Mouse (Mus musculus) intestine, embryonic 14.5 days (tissue): ENCODE results near the gene Vps50. TPM values are rescaled to one million over a fixed set of nuclear protein-coding genes. Genes with fewer than 3 reads are reported as not detected.

ENCODE experiments used
- ATAC-seq: fragments of 200-750 bp; cut with Nextera tagmentation; replicated peaks from 2 replicates; pipeline ENCODE4 v1.8.0; 2017; ENCODE audit warnings: low read depth, moderate number of reproducible peaks, moderate TSS enrichment, moderate library complexity; ENCODE audit not compliant: low FRiP score, low TSS enrichment
- DNase-seq: peaks from one replicate; pipeline ENCODE4 v3.0.0-alpha.2; 2018; ENCODE audit warnings: low spot score
- H3K27ac ChIP-seq: fragments of 300-500 bp; sonication (generic); 2 replicates; pipeline ENCODE4 v1.5.1; 2014; ENCODE audit warnings: low read depth, mild to moderate bottlenecking, control low read depth
- H3K27me3 ChIP-seq: fragments of 300-500 bp; sonication (generic); replicated peaks from 2 replicates; pipeline ENCODE4 v1.6.1; 2014; ENCODE audit warnings: low read length, control low read depth; ENCODE audit not compliant: control insufficient read depth, insufficient read depth
- H3K36me3 ChIP-seq: fragments of 300-500 bp; sonication (generic); 2 replicates; pipeline ENCODE4 v1.6.1; 2014; ENCODE audit warnings: low read length, control low read depth; ENCODE audit not compliant: control insufficient read depth, insufficient read depth
- H3K4me1 ChIP-seq: fragments of 300-500 bp; sonication (generic); replicated peaks from 2 replicates; pipeline ENCODE4 v1.6.1; 2014; ENCODE audit warnings: low read length, control low read depth, mixed read lengths; ENCODE audit not compliant: control insufficient read depth, insufficient read depth
- H3K4me2 ChIP-seq: fragments of 300-500 bp; sonication (generic); 2 replicates; pipeline ENCODE4 v1.6.1; 2014; ENCODE audit warnings: low read length
- H3K4me3 ChIP-seq: fragments of 300-500 bp; sonication (generic); 2 replicates; pipeline ENCODE4 v1.5.1; 2014; ENCODE audit warnings: low read depth, low read length, control low read depth, mixed read lengths
- H3K9ac ChIP-seq: fragments of 300-500 bp; sonication (generic); 2 replicates; pipeline ENCODE4 v1.6.1; 2014; ENCODE audit warnings: mild to moderate bottlenecking, low read length
- H3K9me3 ChIP-seq: fragments of 300-500 bp; sonication (generic); 2 replicates; pipeline ENCODE4 v1.6.1; 2016; ENCODE audit warnings: low read length, control low read depth; ENCODE audit not compliant: control insufficient read depth
- WGBS: fragments of 180-500 bp; shearing (Covaris S2); extraction: QIAGEN DNeasy Blood & Tissue Kit; methylation state at CpG from one replicate; pipeline ENCODE4 v1.1.7; 2014; 5-methylcytosine and 5-hydroxymethylcytosine counted together
- polyA plus RNA-seq: library from polyadenylated mRNA; unstranded; fragments of >200 nt; fragmentation: Nextera tagmentation; extraction: Ambion mirVana; gene quantifications from 2 replicates; pipeline ENCODE4 v1.2.1, GENCODE M21; 2014

Gene Vps50
- polyA plus RNA-seq, 1 experiment from 2014 or later: 32.8 TPM

GRCm38 (mm10) chr6:3565667-3566066 is 67.5 kb downstream of the Vps50 start:
- 85% methylated on average over 1 of the region's 1 CpGs for WGBS
- H3K36me3 ChIP-seq: no peaks in the 10 kb centered on the region; the same call in 1 of the 2 replicates
- H3K27me3 ChIP-seq: no peaks in the 10 kb centered on the region
- no peak overlapping the region for H3K9ac ChIP-seq
- no peaks in the 10 kb centered on the region for H3K4me1 ChIP-seq
- H3K27ac ChIP-seq: no peak overlapping the region
- DNase-seq: no peak
- no peak overlapping the region for H3K4me2 ChIP-seq
- no peak for ATAC-seq
- no peak overlapping the region for H3K4me3 ChIP-seq
- no peaks in the 10 kb centered on the region for H3K9me3 ChIP-seq

GRCm38 (mm10) chr6:3567071-3567610 is 69.0 kb downstream of the Vps50 start:
- ATAC-seq: no peak
- H3K27me3 ChIP-seq: no peaks in the 10 kb centered on the region
- H3K36me3 ChIP-seq: peaks cover 12% of the 10 kb centered on the region
- no peak overlapping the region for H3K4me2 ChIP-seq
- no peak for DNase-seq
- no peak overlapping the region for H3K27ac ChIP-seq
- 95% methylated on average over 7 of the region's 7 CpGs for WGBS
- H3K9ac ChIP-seq: no peak overlapping the region
- no peaks in the 10 kb centered on the region for H3K4me1 ChIP-seq
- no peak overlapping the region for H3K4me3 ChIP-seq
- no peaks in the 10 kb centered on the region for H3K9me3 ChIP-seq

- Histone ChIP-seq H3K4me3 (no peak overlapping the region), H3K4me2 (no peak overlapping the region), H3K9ac (no peak overlapping the region), H3K27ac (no peak overlapping the region), H3K36me3 (peaks cover 17% of the 10 kb centered on the region), H3K27me3 (no peaks in the 10 kb centered on the region), H3K9me3 (no peaks in the 10 kb centered on the region), H3K4me1 (no peaks in the 10 kb centered on the region)
- 78% methylated on average over 2 of the region's 2 CpGs for WGBS
- DNase-seq: no peak
- ATAC-seq: no peak
Measured at GRCm38 (mm10) chr6:3572221-3572815, 74.1 kb downstream of the Vps50 start.

GRCm38 (mm10) chr6:3573787-3574186 is 75.6 kb downstream of the Vps50 start:
- Histone ChIP-seq H3K27me3 (no peaks in the 10 kb centered on the region), H3K36me3 (peaks cover 17% of the 10 kb centered on the region), H3K9me3 (no peaks in the 10 kb centered on the region), H3K27ac (no peak overlapping the region), H3K4me1 (no peaks in the 10 kb centered on the region), H3K9ac (no peak overlapping the region), H3K4me3 (no peak overlapping the region), H3K4me2 (no peak overlapping the region)
- no peak for DNase-seq
- WGBS: 95% methylated on average over 8 of the region's 8 CpGs
- ATAC-seq: no peak

GRCm38 (mm10) chr6:3585402-3585801 is 87.2 kb downstream of the Vps50 start:
- no peak overlapping the region for H3K4me2 ChIP-seq
- 85% methylated on average over 1 of the region's 1 CpGs for WGBS
- no peak for ATAC-seq

GRCm38 (mm10) chr6:3590289-3590904 is 92.2 kb downstream of the Vps50 start:
- no peaks in the 10 kb centered on the region for H3K27me3 ChIP-seq
- no peak overlapping the region for H3K4me3 ChIP-seq
- no peaks in the 10 kb centered on the region for H3K4me1 ChIP-seq
- no peaks in the 10 kb centered on the region for H3K9me3 ChIP-seq
- H3K4me2 ChIP-seq: no peak overlapping the region
- peaks cover 16% of the 10 kb centered on the region for H3K36me3 ChIP-seq
- DNase-seq (no peak), ATAC-seq (no peak)
- no peak overlapping the region for H3K27ac ChIP-seq
- WGBS: 78% methylated on average over 3 of the region's 3 CpGs
- H3K9ac ChIP-seq: no peak overlapping the region

More at GRCm38 (mm10) chr6:3585402-3585801, 87.2 kb downstream of the Vps50 start:
- DNase-seq: no peak
- Histone ChIP-seq H3K27me3 (no peaks in the 10 kb centered on the region), H3K36me3 (peaks cover 9% of the 10 kb centered on the region; the same call in 1 of the 2 replicates), H3K9me3 (no peaks in the 10 kb centered on the region), H3K4me3 (no peak overlapping the region), H3K4me1 (no peaks in the 10 kb centered on the region), H3K27ac (no peak overlapping the region), H3K9ac (no peak overlapping the region)

GRCm38 (mm10) chr6:3594246-3594645 is 96.1 kb downstream of the Vps50 start:
- Histone ChIP-seq H3K9me3 (no peaks in the 10 kb centered on the region), H3K9ac (no peak overlapping the region), H3K4me2 (no peak overlapping the region), H3K36me3 (peaks cover 10% of the 10 kb centered on the region), H3K4me1 (no peaks in the 10 kb centered on the region), H3K27me3 (no peaks in the 10 kb centered on the region), H3K4me3 (no peak overlapping the region), H3K27ac (no peak overlapping the region)
- DNase-seq: no peak
- 81% methylated on average over 1 of the region's 1 CpGs for WGBS
- no peak for ATAC-seq

- ATAC-seq (no peak), DNase-seq (no peak)
- Histone ChIP-seq H3K36me3 (no peaks in the 10 kb centered on the region), H3K27me3 (no peaks in the 10 kb centered on the region), H3K4me1 (no peaks in the 10 kb centered on the region), H3K27ac (no peak overlapping the region), H3K4me3 (no peak overlapping the region), H3K9ac (no peak overlapping the region), H3K9me3 (no peaks in the 10 kb centered on the region), H3K4me2 (no peak overlapping the region)
- WGBS: 86% methylated on average over 2 of the region's 2 CpGs
Measured at GRCm38 (mm10) chr6:3612827-3613226, 114.6 kb downstream of the Vps50 start.
